Mouse (Mus musculus) spleen, postnatal 10 days (tissue): Measurements from ENCODE around the gene Rex1bd.
A peak's percentile ranks its signal among the peaks of the same experiment; 100 is the strongest.

ENCODE experiments used
- DNase-seq, 2 experiments: peaks; one replicate each; pipeline ENCODE4 v3.0.0; 2021 to 2022; ENCODE audit warnings: low spot score in 2 of 2

Rex1bd gene

GRCm38 (mm10) chr8:70477269-70477982 lies 29.1 kb downstream of the Rex1bd start:
- peak in 1 of 2 experiments; percentile 62 for DNase-seq

- peak; percentile 96 to 99 for DNase-seq
These were observed 30.0 kb downstream of the Rex1bd start, which contains the start of gene Klhl26 for GRCm38 (mm10) chr8:70476333-70477268. Gene Klhl26, minus strand, starts transcription at chr8:70476968.

GRCm38 (mm10) chr8:70471856-70472255 lies 34.7 kb downstream of the Rex1bd start:
- DNase-seq, result no peak

- DNase-seq, result no peak
These were observed 36.6 kb downstream of the Rex1bd start for GRCm38 (mm10) chr8:70469938-70470337.

- DNase-seq, result no peak
These were observed 37.1 kb downstream of the Rex1bd start for GRCm38 (mm10) chr8:70469295-70469916.

- no peak for DNase-seq
These were observed 37.8 kb downstream of the Rex1bd start for GRCm38 (mm10) chr8:70468733-70469132.

- DNase-seq, result no peak
These were observed 38.6 kb downstream of the Rex1bd start for GRCm38 (mm10) chr8:70467907-70468306.

- no peak for DNase-seq
These were observed 39.3 kb downstream of the Rex1bd start for GRCm38 (mm10) chr8:70467229-70467725.

- DNase-seq, result no peak
These were observed 39.8 kb downstream of the Rex1bd start for GRCm38 (mm10) chr8:70466771-70467170.

GRCm38 (mm10) chr8:70466305-70466704 lies 40.2 kb downstream of the Rex1bd start:
- DNase-seq, result no peak

GRCm38 (mm10) chr8:70465701-70466100 lies 40.9 kb downstream of the Rex1bd start:
- DNase-seq, result no peak

- no peak for DNase-seq
These were observed 42.4 kb downstream of the Rex1bd start for GRCm38 (mm10) chr8:70464162-70464561.

GRCm38 (mm10) chr8:70463306-70463705 lies 43.2 kb downstream of the Rex1bd start:
- no peak for DNase-seq

- no peak for DNase-seq
These were observed 44.1 kb downstream of the Rex1bd start for GRCm38 (mm10) chr8:70462516-70462813.

GRCm38 (mm10) chr8:70461765-70462515 lies 44.6 kb downstream of the Rex1bd start:
- DNase-seq, result no peak

GRCm38 (mm10) chr8:70460606-70461005 lies 45.9 kb downstream of the Rex1bd start:
- DNase-seq, result no peak

- no peak for DNase-seq
These were observed 46.4 kb downstream of the Rex1bd start for GRCm38 (mm10) chr8:70460199-70460598.

- no peak for DNase-seq
These were observed 46.9 kb downstream of the Rex1bd start for GRCm38 (mm10) chr8:70459636-70460035.

- DNase-seq, result no peak
These were observed 48.1 kb downstream of the Rex1bd start for GRCm38 (mm10) chr8:70458462-70458861.

GRCm38 (mm10) chr8:70457882-70458281 lies 48.7 kb downstream of the Rex1bd start:
- no peak for DNase-seq

GRCm38 (mm10) chr8:70456996-70457395 lies 49.6 kb downstream of the Rex1bd start:
- no peak for DNase-seq
